Mouse (Mus musculus) left cerebral cortex, adult 9 months (tissue): ENCODE measurements around the gene Zfp606.

Source experiments
- DNase-seq, 2 experiments: peaks; one replicate each; pipeline ENCODE4 v3.0.0; 2022; ENCODE audit warnings: low spot score in 2 of 2

Zfp606 gene

DNA sequence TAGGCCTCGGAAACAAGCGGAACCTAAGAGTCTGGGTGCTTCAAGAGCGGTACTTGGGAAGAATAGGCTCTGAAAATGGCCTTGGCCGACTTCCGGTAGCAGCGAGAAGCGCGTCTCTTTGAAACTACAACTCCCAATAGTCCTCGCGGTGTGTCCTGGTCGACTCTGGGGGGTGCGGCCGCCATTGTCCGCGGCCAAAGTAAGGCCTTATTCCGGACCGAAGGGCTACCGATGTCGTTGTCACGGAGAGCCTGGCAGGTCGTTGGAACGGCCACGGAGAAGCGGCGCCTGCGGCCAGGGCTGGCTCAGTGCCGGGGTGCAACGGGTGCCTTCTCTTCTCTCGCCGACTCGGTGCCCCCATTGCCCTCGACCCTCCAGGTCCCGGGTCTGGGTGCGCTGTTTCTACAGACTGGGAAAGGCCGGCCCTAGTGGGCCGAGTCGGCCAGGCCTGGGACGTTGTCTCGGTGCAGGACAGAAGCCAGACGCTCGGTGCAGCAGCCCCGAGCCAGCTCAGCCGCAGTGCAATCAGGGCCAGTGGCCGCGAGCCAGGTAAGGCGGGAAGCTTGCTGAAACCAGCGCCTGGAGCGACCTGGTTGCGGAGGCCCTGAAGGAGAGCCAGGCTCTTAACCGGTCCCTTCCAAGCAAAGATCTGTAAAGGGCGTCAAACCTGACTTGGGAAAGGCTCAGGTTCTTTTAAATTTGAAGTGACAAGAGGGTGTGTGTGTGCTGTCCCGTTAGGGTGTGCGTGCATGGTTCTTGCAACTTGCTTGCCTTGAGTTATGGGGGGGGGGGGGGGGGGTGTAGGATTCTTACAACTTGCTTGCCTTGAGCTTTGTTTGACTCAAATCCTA lies at the start of gene Zfp606:
Zfp606 (plus strand) TSS at position 136 of the 851 bp plus-strand sequence.
- DNase-seq: peak; percentile 69 to 89

- DNase-seq: no peak
These were observed 885 bp downstream of the Zfp606 start for GRCm38 (mm10) chr7:12479009-12479346.

- DNase-seq: no peak
These were observed 1.4 kb downstream of the Zfp606 start for GRCm38 (mm10) chr7:12479525-12479924.

- DNase-seq: no peak
These were observed 5.7 kb downstream of the Zfp606 start for GRCm38 (mm10) chr7:12483771-12484170.

DNA sequence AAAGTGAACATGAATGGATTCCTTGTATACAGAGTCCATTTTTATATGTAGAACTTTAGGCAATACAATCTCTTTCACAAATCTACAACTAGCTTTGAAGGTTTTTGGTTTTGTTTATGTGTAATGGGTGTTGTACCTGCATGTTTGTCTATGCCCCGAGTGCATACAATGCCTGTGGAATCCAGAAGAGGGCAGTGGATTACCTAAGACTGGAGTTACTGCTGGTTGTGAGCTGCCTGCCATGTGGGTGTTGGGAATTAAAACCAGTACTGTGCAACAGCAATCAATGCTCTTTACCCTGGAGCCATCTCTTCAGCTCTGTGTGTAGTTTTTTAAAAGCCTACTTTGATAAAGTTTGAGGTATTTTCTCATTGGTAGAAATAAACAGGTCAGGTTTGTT lies 7.9 kb downstream of the Zfp606 start:
- DNase-seq: no peak

- DNase-seq: peak in 1 of 2 experiments; percentile 5
These were observed 8.6 kb downstream of the Zfp606 start for GRCm38 (mm10) chr7:12486691-12487090.

GRCm38 (mm10) chr7:12510913-12511312 lies 32.8 kb downstream of the Zfp606 start:
- DNase-seq: no peak

- DNase-seq: no peak
These were observed 34.1 kb downstream of the Zfp606 start, which contains the start of gene 2900092C05Rik for GRCm38 (mm10) chr7:12512217-12512616. Gene 2900092C05Rik (plus strand): TSS chr7:12512517.
